Mouse (Mus musculus): ENCODE results near the gene Dnmt3a.

- TF ChIP-seq POLR2A (IDR thresholded peaks at IDR 0.05; ENCODE audit: insufficient read depth, low read depth, low read length) = no peak
- TF ChIP-seq EP300 (IDR thresholded peaks at IDR 0.05; ENCODE audit: insufficient read depth, low read depth, low read length) = no peak
These were observed 53.7 kb downstream of the Dnmt3a start for GRCm38 (mm10) chr12:3859545-3859944.
